Mouse (Mus musculus): ENCODE data around the gene Gm17949. TPM values are rescaled to one million over a fixed set of nuclear protein-coding genes. Genes with fewer than 3 reads are reported as not detected.

Gene Gm17949
- total RNA-seq, 1 experiment from 2014 or later: not detected

DNA sequence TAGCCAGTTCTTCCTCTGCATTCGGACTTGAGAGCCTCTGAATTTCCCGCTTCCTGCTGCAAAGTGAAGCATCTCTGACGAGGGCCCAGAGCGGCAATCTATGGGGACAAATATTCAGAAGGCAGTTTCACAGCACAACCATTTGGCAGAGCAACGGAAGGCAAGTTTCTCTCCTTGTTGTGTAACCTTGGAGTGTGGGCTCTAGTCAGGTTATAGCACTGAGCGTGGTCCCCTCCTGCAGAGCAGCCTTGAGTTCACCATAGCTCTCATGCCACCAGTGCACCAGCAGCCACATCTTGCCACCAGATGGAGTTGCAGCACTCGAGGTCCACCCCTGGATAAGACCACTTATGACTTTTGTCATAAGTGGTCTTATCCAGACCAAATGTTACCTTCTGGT lies 22.8 kb upstream of the Gm17949 start:
- ATAC-seq (replicated peaks in 1 of 2; ENCODE audit: insufficient read depth in 1 of 2, low FRiP score in 2 of 2, low TSS enrichment in 1 of 2, low read depth in 1 of 2, poor library complexity in 2 of 2, severe bottlenecking in 2 of 2): no peak

DNA sequence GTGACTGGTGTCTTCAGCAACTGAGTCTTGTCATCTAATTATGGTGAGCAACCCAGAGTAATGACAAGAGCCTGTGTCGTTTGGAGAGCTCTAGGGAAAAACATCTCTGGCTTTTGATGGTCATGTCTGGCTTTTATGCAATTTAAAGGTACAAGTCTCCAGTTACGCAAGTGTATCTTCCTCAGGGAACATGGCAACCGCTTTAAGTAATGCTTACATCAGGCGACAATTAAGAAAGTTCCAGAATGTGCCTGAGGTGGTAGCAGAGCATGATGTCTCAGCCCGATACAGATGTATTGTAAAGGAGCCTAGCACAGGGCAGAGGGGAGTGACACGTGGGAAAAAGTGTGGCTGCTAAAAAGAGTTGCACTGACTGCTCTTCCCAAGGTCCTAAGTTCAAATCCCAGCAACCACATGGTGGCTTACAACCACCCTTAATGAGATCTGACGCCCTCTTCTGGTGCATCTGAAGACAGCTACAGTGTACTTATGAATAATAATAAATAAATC lies 22.3 kb upstream of the Gm17949 start:
- no peak for ATAC-seq (replicated peaks in 1 of 2; ENCODE audit: insufficient read depth in 1 of 2, low FRiP score in 2 of 2, low TSS enrichment in 1 of 2, low read depth in 1 of 2, poor library complexity in 2 of 2, severe bottlenecking in 2 of 2)

- ATAC-seq (replicated peaks in 1 of 2; ENCODE audit: insufficient read depth in 1 of 2, low FRiP score in 2 of 2, low TSS enrichment in 1 of 2, low read depth in 1 of 2, poor library complexity in 2 of 2, severe bottlenecking in 2 of 2): peak; percentile 80 to 85
These were observed 21.7 kb upstream of the Gm17949 start for GRCm38 (mm10) chr17:56989467-56990114.

DNA sequence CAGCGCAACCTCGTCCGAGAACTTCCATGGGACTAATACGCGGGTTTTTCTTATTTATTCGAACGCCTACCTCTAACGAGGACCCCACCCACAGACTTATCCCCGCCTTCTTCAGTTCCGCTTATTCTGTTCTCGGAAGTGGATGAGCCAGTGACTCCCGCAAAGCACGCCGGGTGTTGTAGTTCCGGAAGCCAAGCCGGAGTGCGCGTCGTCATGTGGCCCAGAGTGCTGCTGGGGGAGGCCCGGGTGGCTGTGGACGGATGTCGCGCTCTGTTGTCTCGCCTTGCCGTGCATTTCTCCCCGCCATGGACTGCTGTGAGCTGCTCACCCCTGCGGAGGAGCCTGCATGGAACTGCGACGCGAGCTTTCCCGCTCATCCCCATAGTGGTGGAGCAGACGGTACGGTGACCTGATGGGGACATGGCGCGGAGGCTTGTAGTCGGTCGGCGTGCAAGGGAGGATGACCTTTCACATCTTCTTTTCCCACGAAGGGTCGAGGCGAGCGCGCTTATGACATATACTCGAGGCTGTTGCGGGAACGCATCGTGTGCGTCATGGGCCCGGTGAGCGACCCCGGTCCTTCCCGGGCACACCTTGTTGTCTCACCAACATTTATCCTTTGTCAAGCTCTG lies 21.0 kb upstream of the Gm17949 start, which contains the start of gene Clpp:
Gene Clpp (plus strand): TSS at position 191 of the 632 bp plus-strand sequence.
- ATAC-seq (replicated peaks in 1 of 2; ENCODE audit: insufficient read depth in 1 of 2, low FRiP score in 2 of 2, low TSS enrichment in 1 of 2, low read depth in 1 of 2, poor library complexity in 2 of 2, severe bottlenecking in 2 of 2): peak; percentile 97 to 98

GRCm38 (mm10) chr17:56990966-56991365 lies 20.3 kb upstream of the Gm17949 start:
- no peak for ATAC-seq (replicated peaks in 1 of 2; ENCODE audit: insufficient read depth in 1 of 2, low FRiP score in 2 of 2, low TSS enrichment in 1 of 2, low read depth in 1 of 2, poor library complexity in 2 of 2, severe bottlenecking in 2 of 2)

DNA sequence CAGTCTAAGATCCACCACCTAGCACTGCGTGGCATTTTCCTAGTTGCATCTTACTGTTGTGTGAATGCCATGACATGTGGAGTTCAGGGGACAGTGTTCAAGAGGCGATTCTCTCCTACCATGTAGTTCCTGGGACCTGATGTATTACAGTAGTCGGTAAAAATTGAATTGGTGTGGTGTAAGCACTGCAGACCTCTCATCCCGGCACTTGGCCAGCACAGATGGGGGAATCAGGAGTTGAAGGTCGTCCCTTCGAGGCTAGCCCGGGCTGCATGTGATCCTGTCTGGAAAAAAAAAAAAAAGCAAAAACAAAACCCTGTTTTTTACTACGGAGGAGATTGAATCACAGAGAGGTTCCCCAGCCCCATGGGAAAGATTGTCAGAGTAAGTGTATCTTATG lies 16.2 kb upstream of the Gm17949 start:
- ATAC-seq (replicated peaks in 1 of 2; ENCODE audit: insufficient read depth in 1 of 2, low FRiP score in 2 of 2, low TSS enrichment in 1 of 2, low read depth in 1 of 2, poor library complexity in 2 of 2, severe bottlenecking in 2 of 2): no peak

- ATAC-seq (replicated peaks in 1 of 2; ENCODE audit: insufficient read depth in 1 of 2, low FRiP score in 2 of 2, low TSS enrichment in 1 of 2, low read depth in 1 of 2, poor library complexity in 2 of 2, severe bottlenecking in 2 of 2): no peak
These were observed 14.8 kb upstream of the Gm17949 start for GRCm38 (mm10) chr17:56996506-56996905.

DNA sequence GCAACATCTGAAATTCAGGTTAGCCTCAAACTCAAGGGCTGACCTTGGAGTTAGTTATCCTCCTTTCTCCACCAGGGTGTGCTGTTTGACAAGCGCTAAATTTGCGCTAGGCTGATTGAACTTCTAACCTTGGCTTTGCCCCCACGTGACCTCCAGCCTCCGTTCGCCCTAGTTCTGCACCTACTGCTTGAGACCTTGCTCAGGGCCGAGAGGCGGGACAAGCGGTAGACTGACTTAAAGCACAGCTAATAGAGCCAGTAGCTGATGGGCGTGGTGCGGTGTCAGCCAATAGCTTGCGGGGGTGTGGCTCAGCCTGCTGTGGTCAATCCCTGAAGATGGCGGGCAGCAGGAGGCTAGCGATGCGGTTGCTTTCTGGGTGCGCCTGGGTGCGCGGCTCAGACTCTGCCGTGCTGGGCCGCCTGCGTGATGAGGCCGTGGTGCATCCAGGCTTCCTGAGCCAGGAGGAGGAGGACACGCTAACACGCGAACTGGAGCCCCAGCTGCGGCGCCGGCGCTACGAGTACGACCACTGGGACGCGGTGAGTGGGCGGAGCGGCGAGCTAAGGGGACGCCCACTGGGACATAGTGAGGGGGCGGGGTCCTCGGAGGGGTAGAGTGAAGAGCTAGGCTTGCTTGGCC lies 14.1 kb upstream of the Gm17949 start, which contains the start of gene Alkbh7:
Gene Alkbh7 (plus strand): TSS at position 311 of the 639 bp plus-strand sequence.
- peak; percentile 98 to 99 for ATAC-seq (replicated peaks in 1 of 2; ENCODE audit: insufficient read depth in 1 of 2, low FRiP score in 2 of 2, low TSS enrichment in 1 of 2, low read depth in 1 of 2, poor library complexity in 2 of 2, severe bottlenecking in 2 of 2)

- ATAC-seq (replicated peaks in 1 of 2; ENCODE audit: insufficient read depth in 1 of 2, low FRiP score in 2 of 2, low TSS enrichment in 1 of 2, low read depth in 1 of 2, poor library complexity in 2 of 2, severe bottlenecking in 2 of 2): no peak
These were observed 11.9 kb upstream of the Gm17949 start for GRCm38 (mm10) chr17:56999414-56999813.

DNA sequence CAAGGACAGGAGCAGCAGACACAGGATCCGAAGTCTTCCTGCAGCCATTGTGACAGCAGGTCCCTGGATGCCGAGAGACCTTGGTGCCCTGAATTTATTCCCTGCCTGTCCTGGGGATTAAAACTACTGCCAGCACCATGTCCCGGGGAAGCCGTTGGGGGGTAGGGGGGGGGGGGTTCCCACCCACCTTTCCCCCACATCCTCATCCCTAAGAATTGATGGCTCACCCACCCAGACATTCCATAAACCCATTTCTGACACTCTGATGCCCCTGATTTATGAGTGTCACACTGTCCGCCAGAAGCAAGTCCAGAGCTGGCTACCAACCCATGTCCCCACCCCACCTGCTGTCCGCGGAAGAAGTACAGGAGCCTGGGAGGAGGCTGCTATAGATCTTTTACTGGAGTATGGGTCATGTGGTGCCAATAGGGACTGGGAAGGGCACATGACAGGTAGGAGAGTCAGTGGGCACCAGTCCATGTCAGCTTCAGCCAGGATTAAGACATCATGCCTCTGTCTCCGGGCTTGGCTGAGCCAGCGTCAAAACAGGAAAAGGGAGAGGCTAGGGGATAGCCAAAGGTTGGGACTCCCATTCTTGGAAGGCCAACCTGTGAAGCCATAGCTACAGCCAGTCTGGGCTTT lies 11.2 kb upstream of the Gm17949 start, which contains the start of gene Pspn:
Gene Pspn (minus strand): TSS at position 51 of the 642 bp plus-strand sequence.
- ATAC-seq (replicated peaks in 1 of 2; ENCODE audit: insufficient read depth in 1 of 2, low FRiP score in 2 of 2, low TSS enrichment in 1 of 2, low read depth in 1 of 2, poor library complexity in 2 of 2, severe bottlenecking in 2 of 2): no peak

GRCm38 (mm10) chr17:57001228-57001627 lies 10.0 kb upstream of the Gm17949 start:
- no peak for ATAC-seq (replicated peaks in 1 of 2; ENCODE audit: insufficient read depth in 1 of 2, low FRiP score in 2 of 2, low TSS enrichment in 1 of 2, low read depth in 1 of 2, poor library complexity in 2 of 2, severe bottlenecking in 2 of 2)

- ATAC-seq (replicated peaks in 1 of 2; ENCODE audit: insufficient read depth in 1 of 2, low FRiP score in 2 of 2, low TSS enrichment in 1 of 2, low read depth in 1 of 2, poor library complexity in 2 of 2, severe bottlenecking in 2 of 2): no peak
These were observed 7.3 kb upstream of the Gm17949 start for GRCm38 (mm10) chr17:57003994-57004393.

- no peak for ATAC-seq (replicated peaks in 1 of 2; ENCODE audit: insufficient read depth in 1 of 2, low FRiP score in 2 of 2, low TSS enrichment in 1 of 2, low read depth in 1 of 2, poor library complexity in 2 of 2, severe bottlenecking in 2 of 2)
These were observed 3.9 kb upstream of the Gm17949 start for GRCm38 (mm10) chr17:57007137-57007905.

- ATAC-seq (replicated peaks in 1 of 2; ENCODE audit: insufficient read depth in 1 of 2, low FRiP score in 2 of 2, low TSS enrichment in 1 of 2, low read depth in 1 of 2, poor library complexity in 2 of 2, severe bottlenecking in 2 of 2): peak; percentile 44 to 49
These were observed 396 bp upstream of the Gm17949 start for GRCm38 (mm10) chr17:57010911-57011235.

GRCm38 (mm10) chr17:57012245-57012795 lies 1.1 kb downstream of the Gm17949 start:
- no peak for ATAC-seq (replicated peaks in 1 of 2; ENCODE audit: insufficient read depth in 1 of 2, low FRiP score in 2 of 2, low TSS enrichment in 1 of 2, low read depth in 1 of 2, poor library complexity in 2 of 2, severe bottlenecking in 2 of 2)

- ATAC-seq (replicated peaks in 1 of 2; ENCODE audit: insufficient read depth in 1 of 2, low FRiP score in 2 of 2, low TSS enrichment in 1 of 2, low read depth in 1 of 2, poor library complexity in 2 of 2, severe bottlenecking in 2 of 2): peak in 1 of 2 experiments; percentile 18; a peak in 1 of 4 replicates
These were observed 8.4 kb downstream of the Gm17949 start for GRCm38 (mm10) chr17:57019693-57020092.

DNA sequence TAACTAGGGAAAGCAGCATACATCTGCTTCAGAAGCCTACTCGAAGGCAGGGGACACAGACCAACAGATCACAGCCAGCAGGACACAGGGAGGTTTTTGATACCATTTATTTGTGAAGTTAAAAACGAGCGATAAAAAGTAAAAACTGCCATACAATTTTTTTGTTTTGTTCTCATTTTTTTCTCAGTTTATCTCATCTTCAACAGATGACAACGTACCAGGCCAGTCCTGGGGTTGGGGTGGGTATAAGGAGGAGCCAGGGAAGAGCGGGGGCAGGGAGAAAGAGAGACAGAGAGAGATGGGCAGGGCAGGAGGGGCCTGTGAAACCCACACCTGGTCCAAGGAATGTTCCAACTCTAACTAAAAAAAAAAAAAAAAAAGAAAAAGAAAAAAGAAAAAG lies 9.7 kb downstream of the Gm17949 start:
- ATAC-seq (replicated peaks in 1 of 2; ENCODE audit: insufficient read depth in 1 of 2, low FRiP score in 2 of 2, low TSS enrichment in 1 of 2, low read depth in 1 of 2, poor library complexity in 2 of 2, severe bottlenecking in 2 of 2): no peak

All from hematopoietic stem cell, adult 5-6 weeks (primary cell).